Mouse (Mus musculus) MEL-GATA-1-ER (cell line): ENCODE results near the gene Bhlha9.
"Not testable (repeated sequence)": the region's sequence is repeated elsewhere in the genome, so short reads cannot be mapped to it uniquely, and the experiment has no call there.

Experiments used
- DNase-seq: peaks from one replicate; pipeline ENCODE4 v3.0.0-alpha.2; 2012; ENCODE audit warnings: low read depth; ENCODE audit errors: extremely low read depth

Gene Bhlha9

DNA sequence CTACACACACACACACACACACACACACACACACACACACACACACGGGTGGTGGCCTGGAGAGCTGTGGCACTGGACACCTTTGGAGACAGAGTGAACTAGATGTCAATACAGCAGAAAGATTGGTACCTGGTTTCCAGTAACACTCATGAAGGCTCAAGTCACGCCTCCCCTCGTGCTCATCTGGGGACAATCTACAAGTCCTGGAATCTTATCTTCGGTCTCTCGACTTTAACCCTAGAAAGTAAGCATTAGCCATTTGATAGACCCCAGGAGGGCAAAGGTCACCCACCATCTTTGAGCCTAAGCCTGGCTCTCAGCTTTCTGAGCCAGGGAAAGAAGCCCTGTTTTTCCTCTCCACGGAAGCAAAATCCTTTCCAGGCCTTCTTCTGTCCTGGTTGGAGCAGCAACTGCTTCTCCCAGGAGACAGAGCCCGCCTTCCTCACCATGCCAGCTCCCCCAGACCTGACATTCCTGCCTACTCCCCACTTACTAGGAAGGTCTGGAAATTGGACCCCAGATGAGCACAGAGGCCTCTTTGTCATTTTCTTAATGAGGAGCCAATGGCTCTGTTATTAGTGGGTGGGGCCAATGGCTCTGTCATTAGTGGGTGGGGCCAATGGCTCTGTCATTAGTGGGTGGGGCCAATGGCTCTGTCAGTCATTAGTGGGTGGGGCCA lies 10.3 kb upstream of the Bhlha9 start:
- DNase-seq, result no peak

DNA sequence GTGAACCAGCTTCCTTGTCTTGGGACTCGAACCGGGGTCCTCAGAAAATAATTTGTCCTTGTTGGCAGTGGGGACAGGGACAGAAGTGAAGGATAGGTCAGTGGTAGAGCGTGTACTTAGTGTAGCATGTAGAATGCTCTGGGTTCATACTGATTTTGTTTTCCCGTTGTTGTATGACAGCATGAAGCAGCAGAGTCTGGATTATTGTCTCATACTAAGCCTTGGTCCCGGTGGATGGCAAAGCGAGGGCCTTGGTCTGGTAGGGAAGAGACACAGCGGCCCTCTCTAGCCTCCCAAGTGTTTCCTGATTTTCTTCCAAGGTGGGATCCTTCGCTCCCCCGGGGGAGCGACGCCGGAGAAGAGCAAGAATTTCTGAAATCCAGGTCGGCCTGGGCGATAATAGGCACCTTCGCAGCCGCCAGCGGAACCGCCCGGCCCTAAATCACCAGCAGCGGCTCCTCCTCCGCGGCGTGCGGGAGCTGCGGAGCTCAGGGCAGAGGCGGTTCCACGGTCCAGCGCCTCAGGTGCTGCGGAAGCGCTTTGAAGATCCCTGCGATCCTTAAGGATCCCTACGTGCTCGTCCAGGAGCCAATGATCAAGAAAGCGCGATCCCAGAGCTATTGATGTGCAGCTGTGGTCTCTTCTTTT lies 6.1 kb upstream of the Bhlha9 start:
- DNase-seq, result no peak

DNA sequence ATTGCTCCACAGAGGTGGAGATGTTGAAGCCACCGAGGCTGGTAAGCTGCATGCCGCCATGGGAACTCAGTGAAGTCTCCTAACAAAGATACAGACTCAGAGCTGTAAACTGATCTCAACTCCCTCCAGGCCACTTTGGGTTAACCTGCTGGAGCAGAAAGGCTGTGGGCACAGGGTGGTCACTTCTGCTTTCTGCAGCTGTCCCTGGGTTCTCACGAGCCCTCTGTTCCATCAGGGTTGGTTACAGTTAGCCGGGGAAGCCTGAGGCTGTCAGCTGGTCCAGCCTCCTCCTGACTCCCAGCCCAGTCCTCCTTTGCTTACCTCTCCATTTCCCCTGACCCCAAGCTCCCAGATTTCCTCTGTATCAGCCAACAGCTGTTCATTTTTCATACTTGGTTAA lies 4.5 kb upstream of the Bhlha9 start:
- no peak for DNase-seq

DNA sequence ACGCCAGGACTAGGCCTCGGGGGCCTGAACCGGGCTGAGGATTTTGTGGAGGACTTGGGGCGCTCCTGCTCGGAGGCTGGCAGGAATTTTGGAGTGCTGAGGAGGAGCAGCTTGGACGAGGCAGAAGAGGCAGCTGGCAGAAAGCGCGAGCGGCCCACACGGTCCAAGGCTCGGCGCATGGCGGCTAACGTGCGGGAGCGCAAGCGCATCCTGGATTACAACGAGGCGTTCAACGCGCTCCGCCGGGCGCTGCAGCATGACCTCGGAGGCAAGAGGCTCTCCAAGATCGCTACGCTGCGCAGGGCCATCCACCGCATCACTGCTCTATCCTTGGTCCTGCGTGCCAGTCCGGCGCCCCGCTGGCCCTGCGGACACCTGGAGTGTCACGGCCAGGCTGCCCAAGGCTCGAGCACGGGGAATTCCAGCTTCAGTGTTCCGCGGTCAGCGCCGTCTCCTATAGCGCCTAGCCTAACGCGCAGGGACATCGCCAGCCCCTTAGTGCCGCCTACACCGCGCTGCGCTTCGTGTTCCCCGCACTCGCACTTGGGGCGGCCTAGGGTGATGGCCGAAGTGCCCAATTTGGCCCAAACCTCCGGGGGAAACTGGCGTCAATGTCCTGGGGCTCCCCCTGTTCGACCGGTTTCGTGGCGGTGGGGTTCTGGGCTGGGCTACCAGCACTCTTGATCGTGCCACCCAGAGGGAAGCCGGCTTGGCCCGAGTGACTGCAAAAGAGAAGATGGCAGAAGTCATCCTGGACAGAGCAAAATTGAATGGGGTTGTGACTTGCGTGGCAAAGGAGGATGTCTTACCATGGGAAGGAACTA lies 503 bp downstream of the Bhlha9 start:
- DNase-seq, result no peak

DNA sequence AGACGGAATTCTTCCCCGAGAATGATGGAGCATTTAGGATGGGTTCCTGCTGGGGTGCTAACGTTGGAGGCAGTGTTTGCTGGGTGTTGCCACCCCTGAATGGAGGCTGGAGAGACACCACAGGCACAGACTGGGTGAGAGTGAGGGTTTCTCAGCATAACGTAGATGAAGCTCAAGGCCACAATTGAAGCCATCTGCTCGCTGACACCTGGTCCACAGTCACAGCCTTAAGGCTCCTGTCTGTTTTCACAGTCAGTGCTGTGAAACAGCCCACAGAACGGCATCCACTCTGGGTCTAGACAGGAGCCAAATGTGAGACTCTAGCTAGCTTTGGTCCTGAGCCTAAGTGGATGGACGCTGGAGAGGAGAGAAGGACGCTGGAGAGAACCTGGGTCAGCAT lies 1.9 kb downstream of the Bhlha9 start:
- no peak for DNase-seq

DNA sequence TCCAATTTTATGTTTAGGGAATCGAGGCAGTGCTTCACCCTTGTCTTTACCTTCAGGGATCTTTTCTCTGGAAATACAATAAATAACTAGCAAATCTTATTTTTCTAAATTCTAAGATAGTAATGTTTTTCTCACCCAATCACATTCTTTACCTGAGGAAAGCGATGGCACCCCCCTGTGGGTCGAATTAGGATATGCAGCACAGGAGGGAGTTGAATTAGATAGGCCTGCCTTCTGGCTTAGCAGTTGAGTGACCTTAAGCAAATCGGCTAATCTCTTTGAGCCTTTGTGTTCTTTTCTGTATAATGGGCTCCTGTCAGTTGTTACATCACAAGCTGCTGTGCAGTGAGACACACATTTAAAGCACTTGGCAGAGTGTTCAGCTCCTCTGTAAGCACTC lies 2.4 kb downstream of the Bhlha9 start:
- no peak for DNase-seq

DNA sequence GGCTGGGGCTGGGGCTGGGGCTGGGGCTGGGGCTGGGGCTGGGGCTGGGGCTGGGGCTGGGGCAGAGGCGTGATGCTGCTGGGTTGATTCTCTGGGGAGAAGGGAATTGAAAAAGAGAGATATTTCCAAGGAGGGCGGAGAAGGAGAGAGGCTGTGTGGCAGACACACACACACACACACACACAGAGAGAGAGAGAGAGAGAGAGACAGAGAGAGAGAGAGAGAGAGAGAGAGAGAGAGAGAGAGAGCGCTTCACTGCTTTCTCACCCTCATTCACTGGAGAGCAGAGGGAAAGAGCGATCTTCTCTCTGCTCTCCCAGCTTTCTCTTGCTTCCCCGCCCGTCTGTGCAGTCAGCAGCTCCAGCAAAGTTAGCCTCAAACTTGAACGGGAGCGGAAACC lies 7.2 kb downstream of the Bhlha9 start, which contains the start of gene Trarg1:
Trarg1 (plus strand) TSS at position 301 of the 400 bp plus-strand sequence.
- DNase-seq, result not testable (repeated sequence)

DNA sequence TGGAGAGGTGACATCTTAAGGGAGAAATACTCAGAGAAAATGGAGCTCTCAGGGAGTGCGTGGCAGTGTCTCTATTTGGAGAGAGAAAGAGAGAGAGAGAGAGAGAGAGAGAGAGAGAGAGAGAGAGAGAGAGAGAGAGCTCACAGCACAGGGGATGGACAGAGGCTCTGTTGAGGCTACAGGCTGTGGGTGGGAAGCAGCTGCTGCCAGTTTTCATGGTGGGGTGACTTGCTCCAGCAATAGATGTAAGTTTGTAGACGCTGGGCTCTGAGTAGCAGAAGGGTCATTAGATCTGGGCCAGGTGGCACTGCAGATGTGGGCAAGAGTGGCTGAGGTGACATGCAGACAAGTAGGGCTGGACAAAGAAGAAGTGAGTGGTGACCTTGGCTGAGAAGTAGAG lies 13.3 kb downstream of the Bhlha9 start:
- no peak for DNase-seq

DNA sequence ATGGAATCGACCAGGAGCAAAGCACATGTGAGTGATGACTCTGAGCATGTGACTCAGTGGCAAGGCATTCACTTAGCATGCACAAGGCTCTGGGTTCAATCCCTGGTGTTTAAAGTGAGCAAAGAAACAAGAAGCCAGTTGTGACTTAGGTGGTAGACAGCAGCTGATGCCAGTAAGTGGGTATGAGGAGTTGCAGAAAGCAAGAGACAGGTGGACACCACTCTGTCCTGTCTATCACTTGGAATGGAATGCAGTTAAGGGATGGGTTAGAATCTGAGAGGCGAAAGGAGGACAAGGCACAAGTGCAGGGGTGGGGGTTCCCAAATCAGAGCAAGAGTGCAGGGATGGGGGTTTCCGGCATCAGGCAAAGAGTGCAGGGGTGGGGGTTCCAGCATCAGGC lies 19.8 kb downstream of the Bhlha9 start:
- DNase-seq, result no peak

DNA sequence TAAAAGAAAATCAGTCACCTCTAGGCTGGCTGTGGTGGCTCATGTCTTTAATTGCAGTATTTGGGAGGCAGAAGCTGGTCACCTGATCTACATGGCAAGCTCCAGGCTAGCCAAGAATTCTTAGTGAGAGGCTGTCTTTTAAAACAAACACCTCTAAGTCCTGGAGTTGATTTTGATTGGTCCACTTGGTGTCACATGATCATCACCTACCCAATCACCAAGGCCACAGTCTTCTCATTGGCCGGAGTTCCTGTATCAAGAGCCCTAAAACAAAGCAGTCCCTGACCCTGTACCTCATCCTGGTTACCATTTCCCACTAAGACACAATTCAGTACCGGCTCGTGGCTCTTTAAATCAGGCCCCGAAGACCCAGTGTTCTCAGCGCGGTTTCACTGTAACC lies 23.5 kb downstream of the Bhlha9 start:
- peak; percentile 6 for DNase-seq

DNA sequence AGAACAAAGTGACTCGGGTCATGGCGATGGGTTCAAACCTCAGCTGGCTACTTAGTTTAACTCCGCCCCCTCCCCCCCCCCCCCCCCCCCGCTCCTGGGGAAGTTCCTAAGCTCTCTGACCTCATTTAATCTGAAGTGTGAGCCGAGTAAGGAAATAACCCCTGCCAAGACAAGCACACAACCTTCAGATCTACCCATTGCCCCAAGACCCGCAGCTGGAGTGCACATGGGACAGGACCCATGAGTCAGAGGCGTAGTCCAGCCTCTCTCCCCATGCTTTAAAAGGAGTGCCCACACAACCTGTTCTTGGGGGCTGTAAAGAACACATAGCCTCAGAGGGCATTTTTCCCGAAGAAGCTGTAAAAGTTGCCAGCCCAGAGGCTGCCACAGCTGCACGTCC lies 27.4 kb downstream of the Bhlha9 start:
- no peak for DNase-seq

DNA sequence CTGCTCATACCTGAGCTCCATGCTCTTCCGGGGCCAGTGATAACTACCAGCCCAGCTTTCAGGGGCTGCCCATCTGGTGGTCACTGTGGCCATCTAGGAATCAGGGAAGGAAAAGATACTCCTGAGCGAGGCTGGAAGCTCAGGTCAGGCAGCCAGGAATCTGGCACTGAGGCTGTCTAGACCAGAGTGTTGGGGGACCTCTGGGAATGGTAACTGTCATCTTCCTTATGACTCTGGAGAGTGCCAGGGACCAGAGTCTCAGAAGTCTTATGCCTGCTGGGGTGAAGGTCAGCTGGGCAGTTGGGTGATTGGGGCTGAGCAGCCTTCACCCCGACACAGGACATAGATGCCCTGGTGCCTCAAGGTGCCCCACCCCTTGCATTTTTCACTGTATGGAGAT lies 35.4 kb downstream of the Bhlha9 start:
- no peak for DNase-seq

DNA sequence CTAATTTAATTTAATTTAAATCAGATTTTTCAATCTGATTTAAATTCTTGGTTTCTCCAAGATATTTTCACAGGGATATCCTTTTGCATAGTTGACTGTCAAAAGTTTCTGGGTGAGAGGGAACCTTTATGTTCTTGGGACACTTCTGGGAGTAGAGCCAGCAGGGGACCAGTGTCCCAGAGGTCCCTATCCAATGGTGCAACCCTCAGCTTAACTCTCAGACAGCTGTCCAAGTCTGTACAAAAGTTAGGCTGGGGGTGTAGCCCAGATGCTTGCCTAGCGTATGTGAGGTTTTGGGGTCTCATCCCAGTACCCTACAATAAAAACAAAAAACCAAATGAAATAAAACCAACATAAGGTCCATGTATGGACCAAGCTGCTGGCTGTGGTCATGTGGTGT lies 35.8 kb downstream of the Bhlha9 start:
- DNase-seq, result no peak

DNA sequence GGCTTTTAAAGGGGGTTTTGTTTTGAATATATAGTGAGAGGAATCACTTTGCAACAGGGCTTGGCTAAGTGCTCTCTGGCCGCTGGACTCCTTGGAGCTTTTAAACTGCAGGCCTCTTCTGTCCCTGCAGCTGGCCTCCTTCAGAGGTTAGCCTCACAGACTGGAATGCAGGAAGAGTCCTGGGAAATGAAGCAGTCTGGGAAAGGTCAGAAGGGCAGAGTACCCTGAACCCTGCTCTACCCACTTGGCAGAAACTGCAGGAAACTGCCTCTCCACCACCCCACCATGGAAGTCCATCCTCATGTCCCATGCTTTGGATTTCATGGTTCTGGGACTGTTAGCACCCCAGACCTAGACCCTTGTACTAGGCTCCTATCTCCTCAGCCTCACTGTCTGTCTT lies 36.6 kb downstream of the Bhlha9 start:
- DNase-seq, result no peak

DNA sequence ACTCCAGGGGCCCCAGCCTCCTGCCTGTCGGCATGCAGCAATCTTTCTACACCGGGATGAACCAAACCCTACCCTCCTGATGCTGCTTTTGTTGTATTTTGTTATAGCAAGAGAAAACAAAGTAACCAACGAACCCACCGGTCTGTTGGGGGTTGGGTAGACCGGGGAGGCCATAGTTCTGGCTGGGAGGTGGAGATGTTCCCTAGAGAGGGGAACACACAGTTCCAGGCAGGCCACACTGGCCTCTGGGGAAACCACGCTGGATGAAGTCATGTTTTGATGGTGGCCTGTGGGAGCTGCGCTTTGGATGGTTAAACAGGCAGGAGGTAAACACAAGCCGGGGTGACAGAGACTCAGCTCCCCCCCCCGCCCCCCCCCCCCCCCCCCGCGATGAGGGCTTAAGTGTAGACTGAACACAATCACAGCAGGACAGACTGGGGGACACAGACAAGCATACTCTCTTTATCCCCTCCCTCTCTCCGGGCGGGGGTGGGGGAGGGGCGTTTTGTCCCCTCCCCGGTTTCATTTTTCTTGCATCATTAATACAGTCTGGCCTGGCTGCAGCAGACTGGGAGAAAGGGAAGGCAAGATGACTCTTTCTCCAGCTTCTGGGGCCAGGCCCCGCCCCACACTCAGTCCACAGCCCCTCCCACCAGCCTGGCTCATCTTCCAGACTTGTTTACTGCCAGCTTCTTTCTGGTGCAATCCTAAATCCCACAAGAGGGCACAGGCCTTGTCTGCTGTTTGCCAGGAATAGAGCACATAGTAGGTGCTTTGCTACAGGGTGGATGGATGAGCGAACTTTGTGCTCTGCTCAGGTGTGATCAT lies 37.6 kb downstream of the Bhlha9 start:
- DNase-seq, result no peak

DNA sequence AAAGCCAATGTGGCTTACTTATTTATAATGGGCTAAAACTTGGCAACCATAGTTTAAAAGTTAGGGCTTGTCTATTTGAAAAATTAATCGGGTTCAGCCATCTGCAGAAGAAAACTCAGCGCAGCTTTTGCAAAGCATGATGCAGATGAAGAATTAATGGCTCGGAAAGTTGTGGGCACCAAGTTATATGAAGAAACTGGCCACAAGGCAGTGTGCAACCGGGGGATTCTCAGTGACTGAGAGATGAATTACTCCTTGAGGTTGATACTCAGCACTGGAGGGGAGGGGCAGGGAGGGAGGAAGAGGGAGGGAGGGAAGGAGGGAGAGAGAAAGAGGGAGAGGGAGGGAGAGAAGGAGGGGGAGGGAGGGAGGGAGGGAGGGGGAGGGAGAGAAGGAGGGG lies 44.7 kb downstream of the Bhlha9 start:
- DNase-seq, result no peak
